12 mouse cellular contexts compared by ENCODE assay signal in the genomic region with DNA sequence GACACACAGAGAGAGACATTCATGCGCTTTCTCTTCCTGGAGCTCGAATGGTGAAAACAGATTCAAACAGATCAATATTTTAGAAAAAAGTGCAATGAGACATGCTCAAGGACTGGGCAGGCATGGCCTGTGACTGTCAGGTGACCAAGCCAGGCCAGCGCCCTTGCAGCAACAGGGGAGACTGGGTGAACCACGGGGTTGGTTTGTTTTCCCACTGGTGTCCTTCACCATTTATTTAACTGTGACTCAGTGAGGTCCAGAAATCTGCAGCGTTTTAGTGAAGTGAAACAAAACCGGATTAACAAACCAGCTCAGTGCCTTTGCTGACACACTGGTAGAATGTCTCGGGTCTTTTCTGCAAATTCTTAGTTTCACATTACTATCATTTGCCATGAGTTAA.
DNase-seq lines count a peak whose midpoint lies in the region; ATAC-seq and TF ChIP-seq lines count a peak whose summit lies in the region.
"Had no signal": no experiment of that assay in that cellular context is flagged by ENCODE, and none has a peak within 500 bp of the region (broad histone marks: within the 10 kb centered on the region; RNA-seq: fewer than 3 reads in every experiment).

No protein-coding gene starts in this region.

- no peak for TF ChIP-seq EP300 in lung, postnatal 0 days (IDR thresholded peaks at IDR 0.05)

- DNase-seq in lung, postnatal 0 days (ENCODE audit: low spot score) = no peak
- no peak for DNase-seq in lung, postnatal 14 days
- peak; percentile 74 for DNase-seq in adrenal gland, postnatal 14 days
- DNase-seq in hindbrain, postnatal 0 days (ENCODE audit: low spot score) = no peak
- DNase-seq: cerebellum, adult 9-10 months; left cerebral cortex, postnatal 4 days; thymus, postnatal 4 days had no signal

- H3K4me1 ChIP-seq in lung, postnatal 0 days (ENCODE audit: insufficient read depth, low read depth, low read length) = no peaks in the 10 kb centered on the region
- no peaks in the 10 kb centered on the region for H3K4me1 ChIP-seq in liver, embryonic 12.5 days
- 0 out of 2 replicates have a peak, but pooled peaks cover 5% of the 10 kb centered on the region for H3K4me1 ChIP-seq in stomach, embryonic 16.5 days (ENCODE audit: control insufficient read depth, insufficient read depth, low read length)
- H3K4me1 ChIP-seq in hindbrain, postnatal 0 days (ENCODE audit: insufficient read depth, low read length) = no peaks in the 10 kb centered on the region

- no peaks in the 10 kb centered on the region for H3K27me3 ChIP-seq in lung, postnatal 0 days (replicated peaks; ENCODE audit: insufficient read depth, low read length)
- no peaks in the 10 kb centered on the region for H3K27me3 ChIP-seq in liver, embryonic 12.5 days (replicated peaks)
- no peaks in the 10 kb centered on the region for H3K27me3 ChIP-seq in stomach, embryonic 16.5 days (ENCODE audit: control insufficient read depth, insufficient read depth, low read length)
- H3K27me3 ChIP-seq in hindbrain, postnatal 0 days (ENCODE audit: insufficient read depth, low read length) = no peaks in the 10 kb centered on the region
- H3K27me3 ChIP-seq: embryonic facial prominence, embryonic 13.5 days had no signal

- WGBS in lung, postnatal 0 days = 54% methylated on average over 7 of the region's 7 CpGs
- 60% methylated on average over 7 of the region's 7 CpGs for WGBS in liver, embryonic 12.5 days (ENCODE audit: insufficient replicate concordance)
- 51% methylated on average over 7 of the region's 7 CpGs for WGBS in stomach, embryonic 16.5 days
- 75% methylated on average over 7 of the region's 7 CpGs for WGBS in hindbrain, postnatal 0 days

- 0 out of 2 replicates have a peak overlapping the region, but pooled peaks have one; percentile 12 for H3K27ac ChIP-seq in lung, postnatal 0 days (ENCODE audit: low read length)
- H3K27ac ChIP-seq in liver, embryonic 12.5 days = no peak overlapping the region
- 0 out of 2 replicates have a peak overlapping the region, but pooled peaks have one; percentile 43 for H3K27ac ChIP-seq in stomach, embryonic 16.5 days (ENCODE audit: low read length)
- no peak overlapping the region for H3K27ac ChIP-seq in hindbrain, postnatal 0 days
- H3K27ac ChIP-seq: embryonic facial prominence, embryonic 13.5 days had no signal

- H3K4me3 ChIP-seq in lung, postnatal 0 days (ENCODE audit: low read depth, low read length) = no peak overlapping the region
- H3K4me3 ChIP-seq in liver, embryonic 12.5 days = no peak overlapping the region
- no peak overlapping the region for H3K4me3 ChIP-seq in stomach, embryonic 16.5 days (replicated peaks; ENCODE audit: low read length)
- H3K4me3 ChIP-seq in hindbrain, postnatal 0 days (ENCODE audit: low read length) = no peak overlapping the region
- H3K4me3 ChIP-seq: embryonic facial prominence, embryonic 13.5 days had no signal

- no peaks in the 10 kb centered on the region for H3K9me3 ChIP-seq in lung, postnatal 0 days (ENCODE audit: low read length)
- H3K9me3 ChIP-seq in liver, embryonic 12.5 days (replicated peaks) = no peaks in the 10 kb centered on the region
- H3K9me3 ChIP-seq in stomach, embryonic 16.5 days (replicated peaks; ENCODE audit: control insufficient read depth, low read length) = no peaks in the 10 kb centered on the region
- no peaks in the 10 kb centered on the region for H3K9me3 ChIP-seq in hindbrain, postnatal 0 days (ENCODE audit: low read length)
- H3K9me3 ChIP-seq: embryonic facial prominence, embryonic 13.5 days had no signal

- H3K36me3 ChIP-seq in lung, postnatal 0 days (ENCODE audit: insufficient read depth, low read length) = no peaks in the 10 kb centered on the region
- H3K36me3 ChIP-seq in liver, embryonic 12.5 days = no peaks in the 10 kb centered on the region
- H3K36me3 ChIP-seq in stomach, embryonic 16.5 days (ENCODE audit: control insufficient read depth, insufficient read depth, low read length) = no peaks in the 10 kb centered on the region
- no peaks in the 10 kb centered on the region for H3K36me3 ChIP-seq in hindbrain, postnatal 0 days (ENCODE audit: insufficient read depth, low read length)
- H3K36me3 ChIP-seq: embryonic facial prominence, embryonic 13.5 days had no signal

- H3K9ac ChIP-seq in lung, postnatal 0 days (replicated peaks; ENCODE audit: low read depth) = no peak overlapping the region
- no peak overlapping the region for H3K9ac ChIP-seq in liver, embryonic 12.5 days
- no peak overlapping the region for H3K9ac ChIP-seq in stomach, embryonic 16.5 days (ENCODE audit: low read length)
- no peak overlapping the region for H3K9ac ChIP-seq in hindbrain, postnatal 0 days (replicated peaks; ENCODE audit: low read length)
- H3K9ac ChIP-seq: embryonic facial prominence, embryonic 13.5 days had no signal

- no peak for TF ChIP-seq CTCF in lung, postnatal 0 days (IDR thresholded peaks at IDR 0.05)
- no peak for TF ChIP-seq CTCF in hindbrain, postnatal 0 days (IDR thresholded peaks at IDR 0.05; ENCODE audit: low read depth)

- ATAC-seq in lung, postnatal 0 days = no peak
- ATAC-seq in liver, embryonic 12.5 days = peak; percentile 65; the same call in 1 of the 2 replicates
- ATAC-seq in stomach, embryonic 16.5 days (ENCODE audit: insufficient read depth, low FRiP score) = peak; percentile 63; the same call in 1 of the 2 replicates
- ATAC-seq in hindbrain, postnatal 0 days = no peak
- ATAC-seq in erythroblast, adult 5-6 weeks (replicated peaks; ENCODE audit: low FRiP score, poor library complexity, severe bottlenecking) = no peak
- ATAC-seq: forebrain, embryonic 16.5 days had no signal

- no peak overlapping the region for H3K4me2 ChIP-seq in lung, postnatal 0 days (replicated peaks; ENCODE audit: low read depth, low read length)
- no peak overlapping the region for H3K4me2 ChIP-seq in liver, embryonic 12.5 days
- H3K4me2 ChIP-seq in stomach, embryonic 16.5 days (ENCODE audit: low read depth, low read length) = peak overlapping the region; percentile 23
- H3K4me2 ChIP-seq in hindbrain, postnatal 0 days (ENCODE audit: low read depth, low read length) = no peak overlapping the region
- H3K4me2 ChIP-seq: embryonic facial prominence, embryonic 13.5 days had no signal

Comparison
In these comparisons a context has a peak if more than half of its experiments do, and no peak if none do; other contexts are left out.
1. ATAC-seq: peak in liver, embryonic 12.5 days (single experiment) and stomach, embryonic 16.5 days (single experiment); none in lung, postnatal 0 days (single experiment), hindbrain, postnatal 0 days (single experiment) and erythroblast, adult 5-6 weeks (single experiment).
2. H3K27ac ChIP-seq: peak in lung, postnatal 0 days (single experiment) and stomach, embryonic 16.5 days (single experiment); none in liver, embryonic 12.5 days (single experiment) and hindbrain, postnatal 0 days (single experiment).